Mouse (Mus musculus): ENCODE data around the gene Ipo8. TPM values are rescaled to one million over a fixed set of nuclear protein-coding genes. Genes with fewer than 3 reads are reported as not detected.

Ipo8 gene
- polyA plus RNA-seq (2015; fragmentation: Nextera tagmentation; extraction: Ambion mirVana): 8.2 and 9.2 TPM in 2 replicates

DNA sequence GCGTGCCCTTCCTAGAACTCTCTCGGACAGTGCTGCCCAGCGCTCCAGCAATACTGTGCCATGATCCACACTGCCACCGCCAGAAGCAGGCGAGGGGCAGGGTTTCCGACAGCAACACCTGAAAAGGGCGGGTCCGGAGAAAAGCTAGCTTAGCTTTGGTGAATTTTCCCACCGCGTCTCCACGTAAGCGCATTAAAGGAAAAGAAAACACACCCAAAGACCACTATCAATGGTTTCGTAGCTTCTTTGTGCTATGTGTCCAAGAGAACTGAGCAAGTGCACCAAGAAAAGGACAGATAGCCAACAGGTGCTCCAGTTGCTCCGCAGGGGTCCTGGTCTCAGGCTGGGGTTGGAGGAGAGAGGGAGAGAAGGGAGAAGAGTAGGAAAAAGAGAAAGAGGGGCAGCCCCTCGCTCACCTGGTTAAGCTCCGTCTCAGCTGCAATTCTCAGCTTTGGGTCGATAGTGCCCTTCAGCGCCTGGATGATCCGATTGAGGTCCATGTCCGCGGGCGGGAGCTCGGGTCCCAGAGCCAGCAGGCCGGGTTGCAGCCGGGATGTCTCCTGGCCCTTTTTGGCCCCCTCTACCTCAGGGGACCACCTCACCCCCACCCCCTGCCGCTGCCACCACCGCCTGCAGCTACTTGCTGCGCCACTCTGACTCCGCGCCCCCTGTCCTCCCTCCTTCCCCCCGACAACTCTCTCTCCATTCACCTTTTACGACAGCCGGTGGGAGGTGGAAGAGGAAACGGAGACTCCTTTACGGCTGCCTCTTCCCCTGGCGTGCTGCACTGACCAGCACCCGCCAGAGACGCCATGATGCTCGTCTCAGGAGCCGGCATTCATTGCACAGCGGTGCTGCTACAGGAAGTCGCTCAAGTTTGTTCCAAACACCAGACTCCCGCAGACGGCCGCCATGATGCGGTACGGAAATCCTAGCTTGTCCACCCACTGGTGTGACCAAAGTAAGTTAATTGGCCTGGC lies at the start of gene Ipo8:
Gene Ipo8, minus strand, starts transcription at position 720 of the 980 bp plus-strand sequence.

Other genes starting within 250 kb of the Ipo8 start
- 7.1 and 7.3 TPM in 2 replicates for gene Caprin2, start 64.8 kb upstream of the Ipo8 start, polyA plus RNA-seq (2015; fragmentation: Nextera tagmentation; extraction: Ambion mirVana)
- gene Sinhcaf, start 115.0 kb upstream of the Ipo8 start, polyA plus RNA-seq (2015; fragmentation: Nextera tagmentation; extraction: Ambion mirVana): 9.1 and 11.4 TPM in 2 replicates

Measured in skeletal muscle tissue, postnatal 0 days (tissue).